Mouse (Mus musculus): Measurements from ENCODE around the gene Traf7. TPM values are rescaled to one million over a fixed set of nuclear protein-coding genes. Genes with fewer than 3 reads are reported as not detected.

Gene Traf7
- polyA plus RNA-seq, 1 experiment from 2014 or later, result 77.6 TPM

GRCm38 (mm10) chr17:24488662-24489264 lies 39.0 kb downstream of the Traf7 start:
- Histone ChIP-seq H3K9ac (ENCODE audit: low read length) (peak overlapping the region; percentile 77), H3K36me3 (ENCODE audit: control insufficient read depth, insufficient read depth) (no peaks in the 10 kb centered on the region), H3K27me3 (ENCODE audit: control insufficient read depth, insufficient read depth, low read length) (peaks cover 40% of the 10 kb centered on the region), H3K4me3 (ENCODE audit: low read length) (peak overlapping the region; percentile 76), H3K9me3 (replicated peaks; ENCODE audit: control insufficient read depth, low read length) (no peaks in the 10 kb centered on the region), H3K27ac (ENCODE audit: low read length) (no peak overlapping the region), H3K4me1 (ENCODE audit: control insufficient read depth, insufficient read depth, low read length) (peaks cover 8% of the 10 kb centered on the region), H3K4me2 (ENCODE audit: low read depth, low read length) (peak overlapping the region; percentile 100)
- WGBS, result under 1% methylated on average over 68 of the region's 81 CpGs
- ATAC-seq (replicated peaks; ENCODE audit: extremely low read depth, insufficient read depth, low FRiP score), result peak; percentile 38; the same call in 1 of the 2 replicates

- Histone ChIP-seq H3K4me1 (ENCODE audit: control insufficient read depth, insufficient read depth, low read length) (peaks cover 8% of the 10 kb centered on the region), H3K27me3 (ENCODE audit: control insufficient read depth, insufficient read depth, low read length) (peaks cover 40% of the 10 kb centered on the region), H3K27ac (ENCODE audit: low read length) (no peak within 1 kb of the TSS), H3K9me3 (replicated peaks; ENCODE audit: control insufficient read depth, low read length) (no peaks in the 10 kb centered on the region), H3K4me3 (ENCODE audit: low read length) (peak within 1 kb of the TSS; percentile 76), H3K4me2 (ENCODE audit: low read depth, low read length) (peak within 1 kb of the TSS; percentile 100), H3K36me3 (ENCODE audit: control insufficient read depth, insufficient read depth) (no peaks in the 10 kb centered on the region), H3K9ac (ENCODE audit: low read length) (peak within 1 kb of the TSS; percentile 77)
- WGBS, result under 1% methylated on average over 33 of the region's 45 CpGs
- ATAC-seq (replicated peaks; ENCODE audit: extremely low read depth, insufficient read depth, low FRiP score), result peak; percentile 24; the same call in 1 of the 2 replicates
These were observed 39.5 kb downstream of the Traf7 start, which contains the start of gene Caskin1 for GRCm38 (mm10) chr17:24488186-24488661. Caskin1 (plus strand) TSS chr17:24488601.

- 42% methylated on average over 11 of the region's 11 CpGs for WGBS
- no peak overlapping the region for H3K9ac ChIP-seq (ENCODE audit: low read length)
These were observed 42.5 kb downstream of the Traf7 start for GRCm38 (mm10) chr17:24485090-24485860.

GRCm38 (mm10) chr17:24483495-24483894 lies 44.2 kb downstream of the Traf7 start:
- peaks cover 19% of the 10 kb centered on the region for H3K27me3 ChIP-seq (ENCODE audit: control insufficient read depth, insufficient read depth, low read length)
- no peak overlapping the region for H3K27ac ChIP-seq (ENCODE audit: low read length)
- H3K4me1 ChIP-seq (ENCODE audit: control insufficient read depth, insufficient read depth, low read length), result peaks cover 8% of the 10 kb centered on the region
- H3K4me2 ChIP-seq (ENCODE audit: low read depth, low read length), result no peak overlapping the region
- ATAC-seq (replicated peaks; ENCODE audit: extremely low read depth, insufficient read depth, low FRiP score), result no peak
- WGBS, result 94% methylated on average over 3 of the region's 3 CpGs
- H3K4me3 ChIP-seq (ENCODE audit: low read length), result no peak overlapping the region
- no peaks in the 10 kb centered on the region for H3K9me3 ChIP-seq (replicated peaks; ENCODE audit: control insufficient read depth, low read length)
- H3K9ac ChIP-seq (ENCODE audit: low read length), result no peak overlapping the region
- H3K36me3 ChIP-seq (ENCODE audit: control insufficient read depth, insufficient read depth), result no peaks in the 10 kb centered on the region

More at GRCm38 (mm10) chr17:24485090-24485860, 42.5 kb downstream of the Traf7 start:
- H3K9me3 ChIP-seq (replicated peaks; ENCODE audit: control insufficient read depth, low read length), result no peaks in the 10 kb centered on the region
- H3K27ac ChIP-seq (ENCODE audit: low read length), result no peak overlapping the region
- H3K4me1 ChIP-seq (ENCODE audit: control insufficient read depth, insufficient read depth, low read length), result peaks cover 8% of the 10 kb centered on the region
- ATAC-seq (replicated peaks; ENCODE audit: extremely low read depth, insufficient read depth, low FRiP score), result no peak
- H3K4me2 ChIP-seq (ENCODE audit: low read depth, low read length), result no peak overlapping the region
- H3K4me3 ChIP-seq (ENCODE audit: low read length), result no peak overlapping the region
- no peaks in the 10 kb centered on the region for H3K36me3 ChIP-seq (ENCODE audit: control insufficient read depth, insufficient read depth)
- H3K27me3 ChIP-seq (ENCODE audit: control insufficient read depth, insufficient read depth, low read length), result peaks cover 31% of the 10 kb centered on the region

GRCm38 (mm10) chr17:24481027-24481815 lies 46.5 kb downstream of the Traf7 start:
- WGBS, result 92% methylated on average over 20 of the region's 20 CpGs
- Histone ChIP-seq H3K4me2 (ENCODE audit: low read depth, low read length) (no peak overlapping the region), H3K9me3 (replicated peaks; ENCODE audit: control insufficient read depth, low read length) (no peaks in the 10 kb centered on the region), H3K4me1 (ENCODE audit: control insufficient read depth, insufficient read depth, low read length) (peaks cover 13% of the 10 kb centered on the region), H3K9ac (ENCODE audit: low read length) (no peak overlapping the region), H3K36me3 (ENCODE audit: control insufficient read depth, insufficient read depth) (peaks cover 9% of the 10 kb centered on the region), H3K27me3 (ENCODE audit: control insufficient read depth, insufficient read depth, low read length) (no peaks in the 10 kb centered on the region), H3K4me3 (ENCODE audit: low read length) (no peak overlapping the region), H3K27ac (ENCODE audit: low read length) (no peak overlapping the region)
- no peak for ATAC-seq (replicated peaks; ENCODE audit: extremely low read depth, insufficient read depth, low FRiP score)

GRCm38 (mm10) chr17:24480201-24480826 lies 47.4 kb downstream of the Traf7 start:
- Histone ChIP-seq H3K4me3 (ENCODE audit: low read length) (no peak overlapping the region), H3K27me3 (ENCODE audit: control insufficient read depth, insufficient read depth, low read length) (no peaks in the 10 kb centered on the region), H3K36me3 (ENCODE audit: control insufficient read depth, insufficient read depth) (peaks cover 18% of the 10 kb centered on the region), H3K9ac (ENCODE audit: low read length) (no peak overlapping the region), H3K4me1 (ENCODE audit: control insufficient read depth, insufficient read depth, low read length) (peaks cover 9% of the 10 kb centered on the region), H3K4me2 (ENCODE audit: low read depth, low read length) (no peak overlapping the region), H3K27ac (ENCODE audit: low read length) (no peak overlapping the region), H3K9me3 (replicated peaks; ENCODE audit: control insufficient read depth, low read length) (no peaks in the 10 kb centered on the region)
- ATAC-seq (replicated peaks; ENCODE audit: extremely low read depth, insufficient read depth, low FRiP score), result no peak
- 43% methylated on average over 3 of the region's 3 CpGs for WGBS

- Histone ChIP-seq H3K27me3 (ENCODE audit: control insufficient read depth, insufficient read depth, low read length) (no peaks in the 10 kb centered on the region), H3K4me1 (ENCODE audit: control insufficient read depth, insufficient read depth, low read length) (peaks cover 7% of the 10 kb centered on the region), H3K4me3 (ENCODE audit: low read length) (peak overlapping the region; percentile 88), H3K4me2 (ENCODE audit: low read depth, low read length) (peak overlapping the region; percentile 45; the same call in 1 of the 2 replicates), H3K9ac (ENCODE audit: low read length) (no peak overlapping the region; the same call in 1 of the 2 replicates), H3K9me3 (replicated peaks; ENCODE audit: control insufficient read depth, low read length) (no peaks in the 10 kb centered on the region), H3K27ac (ENCODE audit: low read length) (no peak overlapping the region), H3K36me3 (ENCODE audit: control insufficient read depth, insufficient read depth) (peaks cover 27% of the 10 kb centered on the region)
- 14% methylated on average over 1 of the region's 1 CpGs for WGBS
- no peak for ATAC-seq (replicated peaks; ENCODE audit: extremely low read depth, insufficient read depth, low FRiP score)
These were observed 48.3 kb downstream of the Traf7 start for GRCm38 (mm10) chr17:24479431-24479830.

GRCm38 (mm10) chr17:24478663-24479380 lies 48.9 kb downstream of the Traf7 start, which contains the start of gene Mlst8:
Mlst8 (minus strand) TSS chr17:24479078.
- Histone ChIP-seq H3K4me1 (ENCODE audit: control insufficient read depth, insufficient read depth, low read length) (peaks cover 7% of the 10 kb centered on the region), H3K4me2 (ENCODE audit: low read depth, low read length) (peak within 1 kb of the TSS; percentile 66), H3K36me3 (ENCODE audit: control insufficient read depth, insufficient read depth) (peaks cover 28% of the 10 kb centered on the region), H3K27me3 (ENCODE audit: control insufficient read depth, insufficient read depth, low read length) (no peaks in the 10 kb centered on the region), H3K9ac (ENCODE audit: low read length) (peak within 1 kb of the TSS; percentile 92), H3K27ac (ENCODE audit: low read length) (peak within 1 kb of the TSS; percentile 95), H3K4me3 (ENCODE audit: low read length) (peak within 1 kb of the TSS; percentile 88), H3K9me3 (replicated peaks; ENCODE audit: control insufficient read depth, low read length) (no peaks in the 10 kb centered on the region)
- ATAC-seq (replicated peaks; ENCODE audit: extremely low read depth, insufficient read depth, low FRiP score), result peak; percentile 93
- WGBS, result under 1% methylated on average over 48 of the region's 48 CpGs
